Mouse (Mus musculus) lung, postnatal 14 days (tissue): ENCODE measurements around the gene Fbxo42.

ENCODE experiments used
- DNase-seq: peaks from one replicate; pipeline ENCODE4 v3.0.0; 2021

Fbxo42 gene

GRCm38 (mm10) chr4:141222752-141223151 is 75.0 kb downstream of the Fbxo42 start:
- DNase-seq: no peak

DNA sequence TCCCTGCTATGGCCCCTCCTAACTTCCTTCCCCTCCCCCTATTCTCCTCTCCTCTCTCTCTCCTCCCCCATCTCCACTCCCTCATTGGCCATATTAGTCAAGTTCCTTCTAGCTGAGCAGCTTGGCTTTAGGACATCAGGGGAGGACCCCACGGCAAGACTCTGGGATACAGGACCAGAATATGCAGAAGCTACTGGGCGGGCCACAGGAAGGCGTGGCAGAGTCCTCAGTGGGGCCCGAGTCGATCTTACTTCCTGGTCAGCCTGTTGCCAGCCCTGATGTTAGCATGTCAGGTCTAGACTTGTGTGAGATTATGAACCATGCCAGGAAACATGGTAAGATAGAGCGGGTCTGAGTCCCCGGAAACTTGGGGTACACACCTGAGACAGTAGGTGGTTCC is 81.0 kb downstream of the Fbxo42 start:
- no peak for DNase-seq

DNA sequence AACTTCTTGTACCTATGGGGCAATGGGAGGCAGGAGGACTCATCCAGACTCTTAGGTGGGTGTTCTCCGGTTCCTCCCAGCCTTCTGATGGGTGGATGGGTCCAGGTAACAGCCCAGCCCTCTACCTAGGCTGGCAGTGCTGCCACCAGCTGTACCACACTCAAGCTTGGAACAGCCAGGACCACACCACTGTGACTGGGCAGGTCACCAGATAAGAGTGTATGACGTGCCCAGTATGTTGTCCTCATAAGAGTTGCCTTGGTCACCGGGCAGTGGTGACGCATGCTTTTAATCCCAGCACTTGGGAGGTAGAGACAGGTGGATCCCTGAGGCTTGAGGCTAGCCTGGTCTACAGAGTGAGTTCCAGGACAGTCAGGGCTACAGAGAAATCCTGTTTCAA is 85.5 kb downstream of the Fbxo42 start:
- DNase-seq: no peak

GRCm38 (mm10) chr4:141235537-141236111 is 87.9 kb downstream of the Fbxo42 start:
- no peak for DNase-seq

GRCm38 (mm10) chr4:141236856-141237255 is 89.1 kb downstream of the Fbxo42 start:
- no peak for DNase-seq

DNA sequence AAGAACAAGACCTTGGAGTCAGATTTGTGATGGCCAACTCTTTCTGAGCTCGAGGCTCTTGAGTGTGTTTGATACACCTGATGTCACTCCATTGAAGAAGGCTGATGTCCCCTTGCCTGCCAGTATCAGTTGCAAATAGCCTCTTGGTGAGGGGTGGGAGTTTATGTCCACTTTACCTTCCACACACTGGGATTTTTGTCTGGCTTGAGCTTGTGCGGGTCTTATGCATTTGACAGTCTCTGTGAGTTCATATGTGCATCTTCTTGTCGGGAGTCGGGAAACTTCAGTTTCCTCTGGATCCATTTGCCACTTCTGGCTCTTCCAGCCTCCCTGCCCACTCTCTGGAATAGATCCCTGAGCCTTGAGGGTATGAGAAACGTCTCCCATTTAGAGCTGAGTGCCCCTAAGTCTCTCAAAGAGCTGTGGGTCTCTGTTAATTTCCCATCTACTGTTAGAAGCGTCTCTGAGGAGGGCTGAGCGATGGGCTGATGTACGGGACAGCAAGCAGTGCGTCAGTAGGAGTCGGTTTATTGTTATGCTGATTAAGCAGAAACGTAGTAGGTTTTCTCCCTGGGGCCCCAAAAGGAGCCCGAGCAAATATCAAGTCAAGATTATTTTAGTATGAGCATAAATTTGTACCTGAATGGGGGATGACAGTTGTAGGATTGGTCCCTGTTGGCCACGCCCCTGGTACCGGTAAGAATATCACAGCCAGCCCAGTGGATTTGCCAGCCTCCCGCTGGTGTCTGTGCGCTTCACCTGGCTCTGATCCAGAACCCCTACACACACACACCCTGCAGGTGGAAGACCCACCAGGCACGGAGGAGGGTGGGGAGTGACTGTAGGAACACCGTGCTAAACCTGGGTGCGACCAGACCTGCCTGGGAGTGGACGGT is 91.0 kb downstream of the Fbxo42 start:
- DNase-seq: no peak

DNA sequence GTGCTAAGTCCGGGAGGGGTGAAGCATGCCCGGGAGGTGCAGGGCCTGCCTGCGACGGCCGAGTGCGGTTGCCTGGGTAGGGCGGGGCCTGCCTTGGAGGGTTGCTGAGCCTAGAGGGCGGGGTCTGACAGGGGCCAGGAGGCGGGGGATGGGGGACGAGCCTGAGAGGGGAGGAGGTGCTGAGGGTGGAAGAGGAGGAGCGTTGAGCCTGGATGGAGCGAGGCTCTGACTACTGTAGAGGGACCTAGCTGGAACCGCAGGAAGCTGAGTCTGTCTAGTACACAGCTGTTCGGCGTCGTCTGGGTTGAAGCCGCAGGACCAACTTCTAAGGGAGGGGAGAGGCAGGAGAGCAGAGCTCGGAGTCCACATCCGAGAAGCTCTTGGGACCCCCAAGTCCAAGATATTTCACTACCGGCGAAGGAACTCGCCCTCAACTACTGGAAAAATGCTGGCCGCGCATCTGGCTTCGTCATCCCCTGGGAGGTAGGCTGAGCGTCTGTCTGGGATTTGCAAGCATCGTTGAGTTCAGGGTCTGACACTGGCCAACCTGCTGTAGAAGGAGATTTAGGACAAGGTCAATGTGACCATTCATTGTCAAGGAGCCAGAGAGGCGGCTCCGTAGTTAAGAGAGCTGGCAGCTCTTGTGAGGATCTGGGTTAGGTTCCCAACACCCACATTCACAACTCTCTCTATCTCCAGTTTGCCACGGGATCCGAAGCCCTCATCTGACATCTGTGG is 91.8 kb downstream of the Fbxo42 start, which contains the start of gene Arhgef19:
Gene Arhgef19 (plus strand): TSS at position 112 of the 738 bp plus-strand sequence.
- peak; percentile 89 for DNase-seq

DNA sequence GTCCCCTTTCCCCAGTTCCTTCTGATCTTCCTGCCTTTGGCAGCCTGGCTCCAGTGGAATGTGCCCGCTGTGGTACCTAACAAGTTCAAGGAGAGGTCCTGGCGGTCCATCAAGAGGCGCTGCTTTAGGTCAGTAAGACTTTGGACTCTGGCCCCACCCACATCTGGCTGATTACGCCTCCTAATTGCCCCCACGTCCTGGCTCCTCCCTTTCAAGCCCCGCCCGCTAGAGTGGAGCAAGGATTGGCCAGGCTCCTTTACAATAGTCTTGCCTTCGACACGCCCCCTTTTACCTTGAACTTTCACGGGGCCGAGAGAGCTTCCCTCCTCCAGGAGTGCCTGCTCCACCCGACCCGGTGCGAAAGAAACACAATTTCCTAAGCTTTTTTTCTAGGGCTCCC is 92.9 kb downstream of the Fbxo42 start:
- peak; percentile 73 for DNase-seq

GRCm38 (mm10) chr4:141241861-141242260 is 94.1 kb downstream of the Fbxo42 start:
- DNase-seq: no peak

DNA sequence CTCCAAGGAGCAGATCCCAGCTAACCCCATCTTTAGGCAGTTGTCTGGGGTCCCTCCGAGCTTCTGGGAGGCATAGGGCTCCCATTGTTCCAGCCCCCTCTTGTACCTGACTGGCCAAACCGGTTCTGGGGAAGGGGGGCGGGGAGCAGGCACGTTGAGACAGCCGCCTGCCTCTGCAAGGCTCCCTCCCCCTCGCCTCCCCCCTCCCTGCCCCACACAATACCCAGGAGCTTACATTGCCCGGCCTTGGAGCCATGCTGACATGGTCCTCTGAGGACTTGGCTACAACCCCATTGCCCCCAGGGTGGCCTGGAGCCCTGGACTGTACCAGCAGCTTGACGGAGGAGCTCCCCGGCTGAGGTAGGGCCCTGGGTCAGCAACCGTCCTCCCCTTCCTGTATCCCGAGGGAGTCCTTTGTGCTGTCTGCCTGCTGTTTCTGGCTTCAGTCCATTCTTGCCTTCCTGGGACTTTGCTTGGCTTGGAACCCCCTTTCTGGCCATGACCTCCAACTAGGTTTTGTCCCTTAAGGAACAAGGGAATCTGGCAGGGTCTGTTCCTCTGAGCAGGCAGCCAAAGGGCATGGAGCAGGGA is 95.0 kb downstream of the Fbxo42 start:
- DNase-seq: peak; percentile 58

DNA sequence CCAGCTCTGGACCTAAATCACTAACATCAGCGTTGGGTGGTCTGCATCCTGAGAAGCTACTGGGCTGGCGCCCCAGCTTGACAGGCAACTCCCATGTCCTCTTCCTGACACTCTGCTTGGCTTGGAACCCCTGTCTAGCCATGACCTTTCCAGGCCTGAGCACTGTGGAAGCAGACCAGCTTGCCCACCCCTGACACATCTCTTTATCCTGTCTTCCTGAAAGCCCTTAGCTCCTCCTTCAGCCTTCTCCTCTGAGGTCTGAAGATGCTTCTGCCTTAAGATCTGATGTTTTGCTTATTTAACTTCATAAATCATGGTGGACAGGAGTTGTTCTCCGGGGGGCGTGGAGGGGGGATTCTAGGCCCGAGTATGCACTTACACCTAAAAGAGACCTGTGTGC is 95.9 kb downstream of the Fbxo42 start:
- no peak for DNase-seq

GRCm38 (mm10) chr4:141244401-141244800 is 96.7 kb downstream of the Fbxo42 start:
- no peak for DNase-seq

DNA sequence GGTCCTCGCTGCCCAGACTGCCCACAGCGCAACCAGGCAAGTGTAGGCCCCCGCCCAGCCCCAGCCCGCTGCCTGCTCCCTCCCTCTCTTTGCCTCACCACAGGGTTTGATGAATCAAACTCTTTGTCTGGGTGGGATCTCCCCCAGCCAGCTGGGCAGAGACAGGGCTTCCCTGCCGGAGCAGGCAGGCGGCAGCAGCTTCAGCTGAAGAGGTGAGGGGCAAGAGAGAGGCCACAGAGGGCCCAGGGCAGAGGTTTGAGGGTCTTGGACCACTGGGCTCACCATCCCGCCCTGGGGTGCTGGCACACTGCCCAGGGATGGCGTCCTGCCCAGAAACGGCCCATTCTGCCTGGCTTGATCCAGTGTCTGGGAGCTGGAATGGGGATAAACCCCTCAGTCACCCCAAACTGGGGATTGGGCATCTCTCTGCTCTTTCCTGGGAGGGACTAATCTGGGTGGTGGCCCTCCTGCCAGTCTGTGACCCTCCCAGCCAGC is 97.3 kb downstream of the Fbxo42 start:
- DNase-seq: peak; percentile 78

GRCm38 (mm10) chr4:141246089-141246997 is 98.6 kb downstream of the Fbxo42 start:
- DNase-seq: no peak

DNA sequence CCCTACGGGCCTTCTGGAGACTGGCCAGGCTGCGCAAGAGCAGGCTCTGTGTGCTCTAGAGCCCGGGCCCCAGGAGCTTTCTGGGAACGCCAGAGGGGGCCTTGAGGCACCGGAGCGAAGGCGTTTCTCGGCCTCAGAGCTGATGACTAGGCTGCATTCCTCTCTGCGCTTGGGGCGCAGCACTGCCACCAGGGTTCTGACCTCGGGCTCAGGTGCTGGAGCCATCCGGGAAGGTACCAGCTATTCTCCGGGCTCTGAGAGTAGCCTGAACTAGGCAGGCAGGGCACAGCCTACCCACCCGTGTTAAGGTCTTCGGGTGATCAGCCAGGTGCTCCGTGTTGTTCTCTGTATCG is 99.3 kb downstream of the Fbxo42 start:
- no peak for DNase-seq

DNA sequence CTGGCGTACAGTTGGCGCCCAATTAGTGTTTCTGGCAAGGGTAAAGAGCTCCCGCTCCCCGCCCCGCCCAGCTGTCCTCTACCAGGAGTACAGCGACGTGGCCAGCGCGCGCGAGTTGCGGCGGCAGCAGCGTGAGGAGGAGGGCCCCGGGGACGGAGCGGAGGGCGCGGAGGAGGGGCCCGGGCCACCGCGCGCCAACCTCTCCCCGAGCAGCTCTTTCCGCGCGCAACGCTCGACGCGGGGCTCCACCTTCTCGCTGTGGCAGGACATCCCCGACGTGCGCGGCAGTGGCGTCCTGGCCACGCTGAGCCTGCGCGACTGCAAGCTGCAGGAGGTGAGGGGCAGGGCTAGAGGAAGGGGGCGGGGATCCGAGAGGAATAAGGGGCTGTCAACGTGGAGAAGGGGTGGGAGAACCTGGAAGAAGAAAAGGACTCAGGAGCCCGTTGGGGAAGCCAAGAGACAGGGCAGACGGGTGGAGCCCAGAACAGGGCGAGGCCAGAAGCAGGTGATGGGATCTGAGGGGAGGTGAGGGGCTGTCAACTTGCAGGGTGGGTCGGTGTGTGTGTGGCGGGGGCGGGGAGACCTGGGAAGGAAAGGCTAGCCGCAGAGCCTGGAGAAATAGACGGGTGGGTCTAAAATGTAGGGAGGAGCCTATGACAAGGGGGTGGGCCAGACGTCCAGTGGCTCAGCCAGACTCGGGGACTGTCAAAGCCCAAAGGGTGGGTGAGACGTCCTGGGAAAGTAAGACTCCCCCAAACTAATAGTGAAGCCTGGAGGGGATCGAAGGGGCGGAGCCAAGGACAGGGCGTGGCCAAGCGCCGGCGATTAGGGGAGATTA is 100.3 kb downstream of the Fbxo42 start:
- peak; percentile 48 for DNase-seq

DNA sequence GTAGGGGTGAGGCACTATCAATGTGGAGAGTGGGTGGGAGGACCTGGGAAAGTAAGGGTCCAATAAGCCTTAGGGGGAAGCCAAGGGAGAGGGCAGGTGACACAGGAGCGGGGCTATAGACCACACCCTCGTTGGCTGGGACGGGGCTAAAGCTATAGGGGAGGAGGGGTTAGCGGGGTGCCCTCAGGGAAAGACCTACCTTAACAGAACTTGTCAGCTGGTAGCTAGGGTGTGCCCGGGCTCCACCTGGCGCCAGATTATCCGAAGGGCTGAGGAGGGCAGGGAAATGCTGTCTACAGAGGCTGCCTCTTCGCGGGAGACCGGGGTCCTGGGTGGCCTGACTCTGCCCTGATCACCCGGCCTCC is 100.9 kb downstream of the Fbxo42 start:
- DNase-seq: no peak

DNA sequence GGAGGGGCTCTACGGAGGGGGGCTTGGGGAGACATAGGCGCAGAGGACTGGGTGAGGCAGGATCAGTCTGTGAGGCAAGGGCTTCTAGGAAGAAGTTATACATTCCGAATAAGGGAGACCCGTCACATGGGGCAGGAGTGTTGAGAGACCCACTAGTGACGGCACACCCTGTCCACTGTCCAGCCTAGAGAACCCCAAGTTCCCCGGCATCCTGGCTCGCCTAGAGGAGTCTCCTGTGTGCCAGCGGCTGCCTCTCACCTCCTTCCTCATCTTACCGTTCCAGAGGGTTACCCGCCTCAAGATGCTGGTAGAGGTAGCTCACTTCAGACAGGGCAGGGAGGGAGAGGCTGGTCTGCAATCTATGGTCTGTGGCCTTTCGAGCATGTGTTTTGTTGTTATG is 101.7 kb downstream of the Fbxo42 start:
- DNase-seq: no peak

GRCm38 (mm10) chr4:141251071-141251470 is 103.4 kb downstream of the Fbxo42 start:
- DNase-seq: no peak

GRCm38 (mm10) chr4:141252641-141253040 is 104.9 kb downstream of the Fbxo42 start:
- DNase-seq: no peak
